Mouse (Mus musculus): ENCODE data around the gene Junb.

DNA sequence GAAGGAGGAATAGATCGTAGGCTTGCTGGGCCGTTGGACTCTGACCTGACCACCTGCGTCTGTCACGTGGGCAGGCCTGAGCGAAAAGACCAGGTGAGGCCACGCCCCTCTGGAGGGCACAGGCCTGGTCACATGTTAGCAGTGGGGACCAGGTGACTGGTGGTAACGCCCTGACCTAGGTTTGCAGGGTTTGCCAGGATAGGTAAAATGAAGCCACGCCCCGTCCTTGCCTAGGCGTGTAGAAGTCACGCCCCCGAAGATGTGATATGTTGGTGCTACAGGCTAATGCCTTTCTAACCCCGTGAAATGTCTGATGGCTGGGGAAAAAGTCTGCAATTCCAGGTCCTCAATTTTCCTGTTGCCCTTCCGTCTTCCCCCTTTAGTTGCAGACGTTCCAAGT lies 12.3 kb upstream of the Junb start:
- no peak for TF ChIP-seq CTCF (conservative IDR thresholded peaks at IDR 0.05; ENCODE audit: low read length)
- TF ChIP-seq NANOG (IDR thresholded peaks at IDR 0.05; ENCODE audit: borderline replicate concordance, low read length) = no peak
- TF ChIP-seq POU5F1 (IDR thresholded peaks at IDR 0.05; ENCODE audit: borderline replicate concordance, low read length) = no peak

Measured in E14TG2a.4 (cell line).